Mouse (Mus musculus) c-Kit-positive CD71-positive TER-119-positive erythroid progenitor cells, embryonic 14.5 days (primary cell): Measurements from ENCODE around the gene Gatm.

Experiments used
- DNase-seq: peaks from one replicate; pipeline ENCODE4 v3.0.0-alpha.2; 2013; ENCODE audit warnings: low spot score

Gatm gene

DNA sequence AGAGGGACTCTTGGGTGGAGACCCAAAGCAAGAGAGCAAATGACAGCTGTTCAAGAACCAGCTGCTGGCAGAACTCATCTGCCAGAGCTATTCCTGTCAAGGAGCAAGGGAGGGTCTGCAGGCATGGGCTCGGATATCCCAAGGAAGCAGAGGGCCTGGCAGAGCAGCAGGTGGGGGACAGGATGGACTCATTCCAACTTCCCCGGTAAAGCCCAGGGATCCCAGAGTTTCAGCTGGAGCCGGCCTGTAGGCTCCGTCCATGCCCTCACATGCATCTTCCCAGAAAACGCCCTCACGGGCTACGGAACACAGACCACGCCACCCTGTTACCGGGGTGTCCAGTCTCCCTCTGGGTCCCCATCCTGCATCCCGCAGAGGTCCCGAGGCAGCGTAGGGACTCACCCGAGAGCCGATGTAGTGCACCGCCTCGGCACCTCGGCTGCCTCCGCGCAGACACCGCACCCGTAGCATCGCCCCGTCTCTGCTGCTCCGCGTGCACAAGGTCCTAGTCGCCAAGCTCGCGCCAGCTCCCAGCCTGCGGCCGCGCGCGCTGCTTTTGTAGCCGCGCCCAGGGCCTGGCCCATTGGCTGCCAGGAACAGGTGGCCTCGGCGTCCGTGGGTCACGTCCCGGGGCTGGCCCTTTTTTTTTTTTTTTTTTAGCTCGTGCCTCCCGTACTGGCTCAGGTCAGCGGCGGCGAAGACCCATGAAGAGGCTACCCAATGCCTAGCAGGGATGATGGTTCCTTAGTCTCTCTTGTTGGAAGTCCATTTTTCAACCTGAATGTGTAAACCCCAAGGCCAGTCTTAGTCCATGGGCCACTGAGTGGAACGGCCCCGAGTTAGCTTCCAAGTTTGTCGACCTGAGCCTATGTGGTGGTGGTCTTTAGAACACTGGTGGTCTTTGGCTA, at the start of gene Gatm:
Gene Gatm, minus strand, starts transcription at position 558 of the 908 bp plus-strand sequence.
- peak; percentile 29 for DNase-seq

- no peak for DNase-seq
These were observed 48.7 kb upstream of the Gatm start for GRCm38 (mm10) chr2:122659825-122660224.

GRCm38 (mm10) chr2:122657707-122658524, 46.8 kb upstream of the Gatm start:
- DNase-seq = no peak

- no peak for DNase-seq
These were observed 45.7 kb upstream of the Gatm start for GRCm38 (mm10) chr2:122656767-122657166.

DNA sequence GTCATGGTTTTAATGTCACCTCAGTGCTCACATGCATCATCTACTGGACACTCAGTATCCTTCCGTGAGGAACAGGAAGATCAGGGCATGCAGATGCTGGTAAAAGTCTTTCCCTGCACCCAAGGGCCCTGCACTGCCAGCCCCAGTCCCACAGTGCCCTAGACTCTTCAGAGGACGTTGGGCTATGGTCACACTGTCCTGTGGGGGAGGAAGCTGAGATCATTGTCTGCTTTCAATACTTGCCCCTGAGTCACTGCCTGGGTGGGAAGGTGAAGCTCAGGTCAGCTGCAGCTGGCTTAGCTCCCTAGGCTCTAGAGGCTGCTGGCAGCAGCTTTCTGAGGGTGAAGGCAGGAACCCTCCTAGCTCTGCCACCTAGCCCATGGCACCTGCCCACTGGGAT, 44.9 kb upstream of the Gatm start:
- no peak for DNase-seq

- DNase-seq = no peak
These were observed 41.3 kb upstream of the Gatm start for GRCm38 (mm10) chr2:122652096-122653084.

DNA sequence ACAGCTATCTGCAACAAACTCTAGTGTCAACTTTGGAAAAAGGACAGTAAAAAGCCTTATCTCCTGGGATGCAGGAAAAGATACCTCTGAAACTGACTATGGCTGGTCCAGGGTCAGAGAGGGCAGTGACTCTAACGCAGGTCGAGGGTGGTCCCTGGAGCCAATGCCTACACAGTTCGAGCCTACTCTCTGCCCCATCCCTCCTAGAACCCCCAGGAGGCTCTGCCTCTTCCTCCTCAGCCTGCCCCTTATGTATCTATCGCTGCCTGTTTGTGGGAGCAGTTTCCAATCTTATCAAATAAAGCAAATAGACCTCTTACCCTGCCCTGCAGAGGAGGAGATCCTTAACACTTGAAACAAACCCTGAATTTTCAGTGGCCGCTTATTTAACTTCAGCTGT, 27.6 kb upstream of the Gatm start:
- DNase-seq = no peak

GRCm38 (mm10) chr2:122638029-122638428, 26.9 kb upstream of the Gatm start:
- DNase-seq = no peak

DNA sequence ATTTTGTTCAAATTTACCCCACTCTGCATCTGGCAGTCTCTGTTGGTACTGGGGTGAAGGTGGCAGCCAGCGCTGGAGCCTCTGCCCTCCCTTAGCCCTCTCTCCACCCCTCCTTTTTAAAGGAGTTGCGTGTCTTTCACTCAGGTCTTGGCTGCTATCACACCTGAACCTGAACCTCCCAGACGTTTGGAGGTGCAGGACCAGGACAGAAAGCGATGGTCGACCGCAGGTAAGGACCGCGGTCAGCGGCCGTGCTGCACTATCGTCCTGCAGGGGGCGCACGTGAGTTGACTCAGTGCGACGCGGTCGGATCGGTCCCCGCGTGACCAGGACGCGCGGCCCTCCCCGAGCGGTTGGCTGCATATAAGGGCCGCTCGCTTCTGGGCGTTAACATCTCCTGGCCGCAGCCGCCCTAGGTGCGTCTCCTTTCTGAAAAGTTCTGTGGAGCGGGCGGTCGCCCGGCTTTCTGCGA, 26.5 kb upstream of the Gatm start:
- peak; percentile 32 for DNase-seq

DNA sequence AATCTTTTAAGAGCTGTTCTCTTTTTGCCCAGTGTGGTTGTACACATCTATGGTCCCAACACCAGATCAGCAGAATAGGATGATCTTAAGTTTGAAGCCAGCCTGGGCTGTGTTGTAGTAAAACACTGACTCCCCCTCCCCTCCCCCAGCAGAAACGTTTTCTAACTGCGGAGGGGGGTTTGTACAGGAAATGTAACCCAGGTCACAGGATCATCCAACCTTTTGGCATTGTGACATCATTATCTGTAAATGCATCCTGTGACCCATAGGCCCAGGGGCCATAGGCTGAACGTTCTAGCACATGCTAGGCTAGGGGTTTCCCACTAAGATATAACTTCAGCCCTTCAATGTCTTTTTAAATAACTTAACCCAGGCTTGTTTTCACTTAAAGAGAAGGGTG, 25.6 kb upstream of the Gatm start, which contains the start of gene AA467197:
Gene AA467197, plus strand, starts transcription at position 301 of the 400 bp plus-strand sequence.
- no peak for DNase-seq

- peak; percentile 21 for DNase-seq
These were observed 20.2 kb upstream of the Gatm start for GRCm38 (mm10) chr2:122631226-122631801.

GRCm38 (mm10) chr2:122630465-122631225, 19.5 kb upstream of the Gatm start:
- DNase-seq = peak; percentile 73

- DNase-seq = no peak
These were observed 18.8 kb upstream of the Gatm start for GRCm38 (mm10) chr2:122629871-122630270.

DNA sequence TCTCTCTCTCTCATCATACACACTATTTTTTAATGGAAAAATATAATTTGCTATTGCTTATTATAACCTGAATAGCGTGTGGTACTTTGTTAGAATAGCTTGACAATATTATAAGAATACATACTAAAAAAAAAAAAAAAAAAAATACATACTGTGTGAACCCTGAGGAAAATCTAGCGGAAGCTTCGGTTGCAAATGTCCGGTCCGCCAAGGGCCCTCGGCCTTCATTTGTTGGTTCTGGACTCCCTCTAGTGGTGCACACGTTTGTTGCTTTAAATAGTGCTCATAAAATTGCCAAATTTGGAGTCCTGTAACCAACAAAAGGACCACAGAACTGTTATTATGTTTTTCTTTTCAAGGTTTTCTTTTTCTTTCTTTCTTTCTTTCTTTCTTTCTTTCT, 17.9 kb upstream of the Gatm start:
- peak; percentile 38 for DNase-seq

DNA sequence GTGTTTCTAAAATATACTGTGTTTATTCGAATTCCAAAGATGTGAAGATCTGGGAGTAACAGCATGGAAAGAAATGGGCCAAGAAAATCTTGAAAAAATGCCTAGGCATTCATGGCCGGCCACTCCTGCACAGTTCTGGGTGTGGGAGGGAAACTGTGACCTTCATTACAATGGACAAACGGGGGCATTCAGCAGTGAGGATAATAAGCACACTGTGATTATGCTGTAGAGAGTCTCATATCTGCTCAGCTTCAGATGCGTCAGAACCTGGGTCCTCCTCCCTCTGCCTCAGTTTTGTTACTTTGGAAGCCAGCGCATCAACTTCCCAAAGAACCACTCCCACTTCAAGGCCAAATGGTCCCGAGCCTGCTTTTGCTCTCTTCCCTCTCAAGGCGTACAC, 14.8 kb upstream of the Gatm start:
- DNase-seq = no peak

DNA sequence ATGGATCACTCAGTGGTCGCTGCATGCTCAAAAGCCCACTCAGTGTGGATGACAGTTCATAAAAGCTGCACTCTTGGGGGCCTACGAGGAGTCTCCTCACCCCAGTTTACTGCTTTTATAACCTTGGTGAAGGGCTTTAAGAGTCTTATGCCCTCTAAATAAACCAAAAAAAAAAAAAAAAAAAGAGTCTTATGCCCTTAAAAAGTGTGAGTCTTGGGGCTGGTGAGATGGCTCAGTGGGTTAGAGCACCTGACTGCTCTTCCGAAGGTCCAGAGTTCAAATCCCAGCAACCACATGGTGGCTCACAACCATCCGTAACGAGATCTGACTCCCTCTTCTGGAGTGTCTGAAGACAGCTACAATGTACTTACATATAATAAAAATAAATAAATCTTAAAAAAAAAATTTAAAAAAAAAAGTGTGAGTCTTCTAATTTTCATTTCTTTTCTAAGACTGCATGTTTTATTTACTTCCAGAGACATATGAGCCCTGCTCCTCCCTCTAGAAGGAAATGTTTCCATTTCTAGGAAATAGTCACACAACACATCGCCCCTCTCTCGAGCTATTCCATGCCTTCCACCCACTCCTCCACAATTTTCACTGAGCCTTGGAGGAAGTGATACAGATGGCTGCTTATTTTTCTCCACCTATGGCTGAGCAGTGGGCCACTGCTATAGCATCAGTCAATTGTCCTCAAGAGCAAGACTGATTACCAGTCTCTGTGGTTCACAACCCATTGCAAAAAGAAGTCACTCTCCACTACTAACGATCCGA, 10.4 kb upstream of the Gatm start:
- DNase-seq = no peak

GRCm38 (mm10) chr2:122618719-122619118, 7.6 kb upstream of the Gatm start:
- DNase-seq = no peak

- DNase-seq = no peak
These were observed 6.7 kb upstream of the Gatm start for GRCm38 (mm10) chr2:122617792-122618191.

GRCm38 (mm10) chr2:122616237-122616636, 5.1 kb upstream of the Gatm start:
- DNase-seq = no peak

- DNase-seq = no peak
These were observed 511 bp upstream of the Gatm start for GRCm38 (mm10) chr2:122611654-122611973.
